Mouse (Mus musculus): ENCODE measurements around the gene Ddhd1. TPM values are rescaled to one million over a fixed set of nuclear protein-coding genes. Genes with fewer than 3 reads are reported as not detected.
A peak's percentile ranks its signal among the peaks of the same experiment; 100 is the strongest.

Ddhd1 gene
- total and polyA plus RNA-seq, 3 experiments, result 6.5 to 9.7 (median 8.8) TPM

DNA sequence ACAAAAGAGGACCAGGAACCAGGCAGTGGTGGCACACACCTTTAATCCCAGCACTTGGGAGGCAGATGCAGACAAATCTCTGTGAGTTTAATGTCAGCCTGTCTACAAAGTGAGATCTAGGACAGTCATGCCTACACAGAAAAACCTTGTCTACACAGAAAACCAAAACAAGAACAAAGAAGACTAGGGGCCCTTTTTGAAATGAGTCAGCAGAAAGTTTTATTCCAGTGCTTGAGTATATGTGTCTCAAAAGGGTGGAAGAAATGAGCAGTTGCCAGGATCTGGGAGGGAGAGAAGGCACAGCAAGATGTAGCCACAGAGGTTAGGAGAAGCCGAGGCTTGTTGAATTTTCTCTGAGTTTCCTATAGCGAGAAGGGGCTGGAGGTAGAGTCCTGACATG, 35.9 kb upstream of the Ddhd1 start:
- no peak overlapping the region for H3K9ac ChIP-seq (ENCODE audit: low read depth, low read length)
- H3K27ac ChIP-seq, result no peak overlapping the region
- H3K36me3 ChIP-seq (ENCODE audit: control insufficient read depth, insufficient read depth, low read length), result no peaks in the 10 kb centered on the region
- intact Hi-C loops (cut with DNase I), result loop anchor here (5.0 kb wide), 2 partner anchors 92 to 272 kb away; no protein-coding TSS in a partner anchor
- no peaks in the 10 kb centered on the region for H3K79me2 ChIP-seq (replicated peaks; ENCODE audit: control insufficient read depth, insufficient read depth, low read length)
- H3K27me3 ChIP-seq (ENCODE audit: control insufficient read depth, insufficient read depth, low read length), result no peaks in the 10 kb centered on the region
- 97% methylated on average over 2 of the region's 2 CpGs for WGBS
- DNase-seq, result no peak
- H3K4me1 ChIP-seq (ENCODE audit: control insufficient read depth, insufficient read depth, low read length), result 0 out of 2 replicates have a peak, but pooled peaks cover 1% of the 10 kb centered on the region
- no peak overlapping the region for H3K4me3 ChIP-seq
- no peak for TF ChIP-seq CTCF (IDR thresholded peaks at IDR 0.05)
- TF ChIP-seq EP300 (IDR thresholded peaks at IDR 0.05; ENCODE audit: insufficient read depth, low read depth, low read length), result no peak
- TF ChIP-seq POLR2A (IDR thresholded peaks at IDR 0.05; ENCODE audit: insufficient read depth, low read depth, low read length), result no peak

- WGBS, result 4% methylated on average over 16 of the region's 16 CpGs
- intact Hi-C loops (cut with DNase I), result loop anchor here (2.0 to 5.0 kb wide), 3 partner anchors 88 to 268 kb away; no protein-coding TSS in a partner anchor
- peak overlapping the region; percentile 3; the same call in 1 of the 2 replicates for H3K27ac ChIP-seq
- H3K27me3 ChIP-seq (ENCODE audit: control insufficient read depth, insufficient read depth, low read length), result no peaks in the 10 kb centered on the region
- peak; percentile 47 to 67 for DNase-seq
- H3K4me1 ChIP-seq (ENCODE audit: control insufficient read depth, insufficient read depth, low read length), result 0 out of 2 replicates have a peak, but pooled peaks cover 1% of the 10 kb centered on the region
- peak overlapping the region; percentile 56 for H3K4me3 ChIP-seq
- no peaks in the 10 kb centered on the region for H3K36me3 ChIP-seq (ENCODE audit: control insufficient read depth, insufficient read depth, low read length)
- TF ChIP-seq EP300 (IDR thresholded peaks at IDR 0.05; ENCODE audit: insufficient read depth, low read depth, low read length) (0 out of 2 replicates have a peak, but pooled peaks have one; percentile 17), CTCF (IDR thresholded peaks at IDR 0.05) (peak; percentile 77), POLR2A (IDR thresholded peaks at IDR 0.05; ENCODE audit: insufficient read depth, low read depth, low read length) (no peak)
- H3K9ac ChIP-seq (ENCODE audit: low read depth, low read length), result peak overlapping the region; percentile 71
- H3K79me2 ChIP-seq (replicated peaks; ENCODE audit: control insufficient read depth, insufficient read depth, low read length), result no peaks in the 10 kb centered on the region
These were observed 32.7 kb upstream of the Ddhd1 start for GRCm38 (mm10) chr14:45690520-45691246.

DNA sequence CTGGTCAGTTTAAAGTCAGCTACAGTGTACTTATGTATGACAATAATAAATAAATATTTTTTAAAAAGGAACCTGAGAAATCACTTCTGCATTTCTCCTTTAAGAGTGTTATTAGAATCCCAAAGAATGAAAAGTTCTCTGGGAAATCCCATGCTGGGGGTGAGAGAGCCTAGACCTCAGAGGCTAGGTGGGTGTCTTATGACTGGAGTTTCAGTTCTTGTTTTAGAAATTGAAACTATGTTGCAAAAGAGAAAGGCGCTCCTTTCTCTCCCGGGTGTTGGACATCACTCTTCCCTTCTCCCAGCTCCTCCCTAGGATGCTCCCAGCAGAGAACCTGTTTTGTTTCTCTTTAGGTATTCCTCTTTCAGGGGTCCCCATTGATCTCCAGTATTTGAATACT, 27.4 kb upstream of the Ddhd1 start:
- H3K36me3 ChIP-seq (ENCODE audit: control insufficient read depth, insufficient read depth, low read length), result no peaks in the 10 kb centered on the region
- H3K4me3 ChIP-seq, result no peak overlapping the region
- no peak for DNase-seq
- WGBS, result 82% methylated on average over 2 of the region's 2 CpGs
- no peaks in the 10 kb centered on the region for H3K27me3 ChIP-seq (ENCODE audit: control insufficient read depth, insufficient read depth, low read length)
- H3K79me2 ChIP-seq (replicated peaks; ENCODE audit: control insufficient read depth, insufficient read depth, low read length), result no peaks in the 10 kb centered on the region
- no peak for TF ChIP-seq EP300 (IDR thresholded peaks at IDR 0.05; ENCODE audit: insufficient read depth, low read depth, low read length)
- TF ChIP-seq CTCF (IDR thresholded peaks at IDR 0.05), result no peak
- TF ChIP-seq POLR2A (IDR thresholded peaks at IDR 0.05; ENCODE audit: insufficient read depth, low read depth, low read length), result no peak
- intact Hi-C loops (cut with DNase I), result no loop called here
- no peak overlapping the region for H3K9ac ChIP-seq (ENCODE audit: low read depth, low read length)
- no peaks in the 10 kb centered on the region for H3K4me1 ChIP-seq (ENCODE audit: control insufficient read depth, insufficient read depth, low read length)
- H3K27ac ChIP-seq, result no peak overlapping the region

- Histone ChIP-seq H3K36me3 (ENCODE audit: control insufficient read depth, insufficient read depth, low read length) (no peaks in the 10 kb centered on the region), H3K9ac (ENCODE audit: low read depth, low read length) (no peak overlapping the region), H3K4me3 (no peak overlapping the region), H3K79me2 (replicated peaks; ENCODE audit: control insufficient read depth, insufficient read depth, low read length) (no peaks in the 10 kb centered on the region), H3K4me1 (ENCODE audit: control insufficient read depth, insufficient read depth, low read length) (no peaks in the 10 kb centered on the region), H3K27me3 (ENCODE audit: control insufficient read depth, insufficient read depth, low read length) (no peaks in the 10 kb centered on the region), H3K27ac (no peak overlapping the region)
- 70% methylated on average over 6 of the region's 6 CpGs for WGBS
- intact Hi-C loops (cut with DNase I), result no loop called here
- DNase-seq, result no peak
- TF ChIP-seq CTCF (IDR thresholded peaks at IDR 0.05) (no peak), POLR2A (IDR thresholded peaks at IDR 0.05; ENCODE audit: insufficient read depth, low read depth, low read length) (no peak), EP300 (IDR thresholded peaks at IDR 0.05; ENCODE audit: insufficient read depth, low read depth, low read length) (no peak)
These were observed 18.8 kb upstream of the Ddhd1 start for GRCm38 (mm10) chr14:45676722-45677121.

- no peak overlapping the region for H3K27ac ChIP-seq
- H3K27me3 ChIP-seq (ENCODE audit: control insufficient read depth, insufficient read depth, low read length), result no peaks in the 10 kb centered on the region
- H3K4me1 ChIP-seq (ENCODE audit: control insufficient read depth, insufficient read depth, low read length), result no peaks in the 10 kb centered on the region; the same call in 1 of the 2 replicates
- no peaks in the 10 kb centered on the region for H3K36me3 ChIP-seq (ENCODE audit: control insufficient read depth, insufficient read depth, low read length)
- WGBS, result 64% methylated on average over 4 of the region's 4 CpGs
- peak; percentile 70 to 74 for DNase-seq
- H3K79me2 ChIP-seq (replicated peaks; ENCODE audit: control insufficient read depth, insufficient read depth, low read length), result no peaks in the 10 kb centered on the region
- H3K4me3 ChIP-seq, result no peak overlapping the region
- no peak overlapping the region for H3K9ac ChIP-seq (ENCODE audit: low read depth, low read length)
- intact Hi-C loops (cut with DNase I), result no loop called here
- TF ChIP-seq POLR2A (IDR thresholded peaks at IDR 0.05; ENCODE audit: insufficient read depth, low read depth, low read length) (no peak), CTCF (IDR thresholded peaks at IDR 0.05) (no peak), EP300 (IDR thresholded peaks at IDR 0.05; ENCODE audit: insufficient read depth, low read depth, low read length) (no peak)
These were observed 10.4 kb upstream of the Ddhd1 start for GRCm38 (mm10) chr14:45668325-45668724.

DNA sequence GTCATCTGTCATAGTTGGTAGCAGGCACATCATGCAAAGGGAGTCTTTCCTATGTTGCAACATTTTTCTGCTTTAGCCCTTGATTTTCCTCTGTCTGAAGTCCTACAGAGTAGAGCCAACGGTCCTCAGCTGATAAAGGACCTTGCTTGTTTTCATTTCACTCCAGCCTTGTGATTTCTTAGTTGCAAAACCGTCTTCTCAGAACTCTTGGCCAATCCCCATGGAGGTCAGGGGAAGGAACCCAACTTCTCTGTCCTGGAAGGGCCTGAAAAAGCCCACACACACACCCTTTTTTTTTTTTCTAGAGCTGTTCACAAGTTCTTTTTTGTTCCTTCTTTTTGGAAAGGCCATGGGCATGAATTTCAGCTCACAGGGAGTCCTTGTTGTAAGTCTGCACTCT, 9.3 kb upstream of the Ddhd1 start:
- Histone ChIP-seq H3K36me3 (ENCODE audit: control insufficient read depth, insufficient read depth, low read length) (no peaks in the 10 kb centered on the region), H3K4me1 (ENCODE audit: control insufficient read depth, insufficient read depth, low read length) (no peaks in the 10 kb centered on the region; the same call in 1 of the 2 replicates), H3K4me3 (no peak overlapping the region), H3K27ac (no peak overlapping the region), H3K9ac (ENCODE audit: low read depth, low read length) (no peak overlapping the region), H3K79me2 (replicated peaks; ENCODE audit: control insufficient read depth, insufficient read depth, low read length) (no peaks in the 10 kb centered on the region), H3K27me3 (ENCODE audit: control insufficient read depth, insufficient read depth, low read length) (no peaks in the 10 kb centered on the region)
- TF ChIP-seq EP300 (IDR thresholded peaks at IDR 0.05; ENCODE audit: insufficient read depth, low read depth, low read length), result no peak
- TF ChIP-seq POLR2A (IDR thresholded peaks at IDR 0.05; ENCODE audit: insufficient read depth, low read depth, low read length), result no peak
- no peak for TF ChIP-seq CTCF (IDR thresholded peaks at IDR 0.05)
- 34% methylated on average over 2 of the region's 2 CpGs for WGBS
- DNase-seq, result peak; percentile 30 to 59
- intact Hi-C loops (cut with DNase I), result no loop called here
